Mouse (Mus musculus) kidney, embryonic 14.5 days (tissue): ENCODE measurements around the gene Olfr1249. TPM values are rescaled to one million over a fixed set of nuclear protein-coding genes. Genes with fewer than 3 reads are reported as not detected.
"Not testable (repeated sequence)": the region's sequence is repeated elsewhere in the genome, so short reads cannot be mapped to it uniquely, and the experiment has no call there.

Experiments used
- ATAC-seq: fragments of 200-750 bp; cut with Nextera tagmentation; 2 replicates; pipeline ENCODE4 v1.8.0; 2017; ENCODE audit warnings: moderate number of reproducible peaks, mild to moderate bottlenecking, moderate TSS enrichment, moderate library complexity; ENCODE audit not compliant: low FRiP score, low TSS enrichment
- H3K27ac ChIP-seq: fragments of 300-500 bp; sonication (generic); 2 replicates; pipeline ENCODE4 v1.5.1; 2014; ENCODE audit warnings: low read depth, mild to moderate bottlenecking, low read length, moderate library complexity, mixed read lengths
- H3K27me3 ChIP-seq: fragments of 300-500 bp; sonication (generic); 2 replicates; pipeline ENCODE4 v1.6.1; 2014; ENCODE audit warnings: mild to moderate bottlenecking, low read length; ENCODE audit not compliant: control insufficient read depth, insufficient read depth
- H3K36me3 ChIP-seq: fragments of 300-500 bp; sonication (generic); 2 replicates; pipeline ENCODE4 v1.6.1; 2014; ENCODE audit warnings: low read length, mixed read lengths; ENCODE audit not compliant: control insufficient read depth, insufficient read depth
- H3K4me1 ChIP-seq: fragments of 300-500 bp; sonication (generic); 2 replicates; pipeline ENCODE4 v1.6.1; 2014; ENCODE audit warnings: low read length, mixed read lengths; ENCODE audit not compliant: control insufficient read depth, insufficient read depth
- H3K4me2 ChIP-seq: fragments of 300-500 bp; sonication (generic); replicated peaks from 2 replicates; pipeline ENCODE4 v1.6.1; 2014; ENCODE audit warnings: low read depth, mild to moderate bottlenecking, low read length
- H3K4me3 ChIP-seq: fragments of 300-500 bp; sonication (generic); 2 replicates; pipeline ENCODE4 v1.5.1; 2014; ENCODE audit warnings: mild to moderate bottlenecking, low read length
- H3K9ac ChIP-seq: fragments of 300-500 bp; sonication (generic); 2 replicates; pipeline ENCODE4 v1.6.1; 2014; ENCODE audit warnings: low read depth, mild to moderate bottlenecking, low read length, moderate library complexity
- H3K9me3 ChIP-seq: fragments of 300-500 bp; sonication (generic); 2 replicates; pipeline ENCODE4 v1.6.1; 2016; ENCODE audit warnings: low read length; ENCODE audit not compliant: control insufficient read depth
- WGBS: fragments of 180-500 bp; shearing (Covaris S2); extraction: QIAGEN DNeasy Blood & Tissue Kit; methylation state at CpG from one replicate; pipeline ENCODE4 v1.1.7; 2014; 5-methylcytosine and 5-hydroxymethylcytosine counted together
- polyA plus RNA-seq: library from polyadenylated mRNA; unstranded; fragments of >200 nt; fragmentation: Nextera tagmentation; extraction: Ambion mirVana; gene quantifications from 2 replicates; pipeline ENCODE4 v1.2.1, GENCODE M21; 2014

Gene Olfr1249
- polyA plus RNA-seq, result not detected in 2 replicates

GRCm38 (mm10) chr2:89634883-89635282, at the start of gene Olfr1249:
TSS of gene Olfr1249 (minus strand) at chr2:89634983.
- Histone ChIP-seq H3K4me1 (no peaks in the 10 kb centered on the region), H3K36me3 (no peaks in the 10 kb centered on the region), H3K27me3 (no peaks in the 10 kb centered on the region), H3K9me3 (no peaks in the 10 kb centered on the region), H3K4me3 (no peak within 1 kb of the TSS), H3K27ac (no peak within 1 kb of the TSS), H3K4me2 (no peak within 1 kb of the TSS), H3K9ac (no peak within 1 kb of the TSS)
- ATAC-seq, result no peak
- 89% methylated on average over 2 of the region's 2 CpGs for WGBS

- Histone ChIP-seq H3K9ac (no peak within 1 kb of the TSS), H3K4me1 (no peaks in the 10 kb centered on the region), H3K27me3 (no peaks in the 10 kb centered on the region), H3K9me3 (no peaks in the 10 kb centered on the region), H3K4me3 (no peak within 1 kb of the TSS), H3K27ac (no peak within 1 kb of the TSS), H3K4me2 (no peak within 1 kb of the TSS), H3K36me3 (no peaks in the 10 kb centered on the region)
- ATAC-seq, result no peak
These were observed 37.1 kb upstream of the Olfr1249 start, which contains the start of gene Olfr1251 for GRCm38 (mm10) chr2:89671836-89672235. TSS of gene Olfr1251 (minus strand) at chr2:89671936.

GRCm38 (mm10) chr2:89661367-89661766, 26.6 kb upstream of the Olfr1249 start, which contains the start of gene Olfr1250:
TSS of gene Olfr1250 (minus strand) at chr2:89661467.
- no peaks in the 10 kb centered on the region for H3K4me1 ChIP-seq
- H3K27me3 ChIP-seq, result no peaks in the 10 kb centered on the region
- no peak within 1 kb of the TSS for H3K4me3 ChIP-seq
- ATAC-seq, result no peak
- H3K4me2 ChIP-seq, result no peak within 1 kb of the TSS
- no peak within 1 kb of the TSS for H3K9ac ChIP-seq
- H3K27ac ChIP-seq, result no peak within 1 kb of the TSS
- no peaks in the 10 kb centered on the region for H3K36me3 ChIP-seq
- H3K9me3 ChIP-seq, result no peaks in the 10 kb centered on the region

GRCm38 (mm10) chr2:89618145-89618544, 16.6 kb downstream of the Olfr1249 start, which contains the start of gene Olfr1248:
TSS of gene Olfr1248 (minus strand) at chr2:89618245.
- not testable (repeated sequence) for H3K9ac ChIP-seq, H3K36me3 ChIP-seq, H3K4me3 ChIP-seq, H3K4me2 ChIP-seq, H3K9me3 ChIP-seq, H3K4me1 ChIP-seq, H3K27me3 ChIP-seq, ATAC-seq, H3K27ac ChIP-seq
- 91% methylated on average over 1 of the region's 1 CpGs for WGBS

- H3K4me3 ChIP-seq, result no peak within 1 kb of the TSS
- no peaks in the 10 kb centered on the region for H3K4me1 ChIP-seq
- H3K9me3 ChIP-seq, result no peaks in the 10 kb centered on the region
- H3K27me3 ChIP-seq, result no peaks in the 10 kb centered on the region
- no peak for ATAC-seq
- H3K9ac ChIP-seq, result no peak within 1 kb of the TSS
- H3K4me2 ChIP-seq, result no peak within 1 kb of the TSS
- 85% methylated on average over 2 of the region's 2 CpGs for WGBS
- H3K27ac ChIP-seq, result no peak within 1 kb of the TSS
- H3K36me3 ChIP-seq, result no peaks in the 10 kb centered on the region
These were observed 20.8 kb downstream of the Olfr1249 start, which contains the start of gene Olfr1247 for GRCm38 (mm10) chr2:89614030-89614429. TSS of gene Olfr1247 (minus strand) at chr2:89614130.

GRCm38 (mm10) chr2:89593057-89593456, 41.7 kb downstream of the Olfr1249 start, which contains the start of gene Olfr1246:
TSS of gene Olfr1246 (minus strand) at chr2:89593157.
- no peak within 1 kb of the TSS for H3K4me3 ChIP-seq
- 79% methylated on average over 2 of the region's 2 CpGs for WGBS

More at GRCm38 (mm10) chr2:89593057-89593456, 41.7 kb downstream of the Olfr1249 start, which contains the start of gene Olfr1246:
- Histone ChIP-seq H3K9ac (no peak within 1 kb of the TSS), H3K4me2 (no peak within 1 kb of the TSS), H3K4me1 (no peaks in the 10 kb centered on the region), H3K27ac (no peak within 1 kb of the TSS), H3K9me3 (no peaks in the 10 kb centered on the region), H3K27me3 (no peaks in the 10 kb centered on the region), H3K36me3 (no peaks in the 10 kb centered on the region)
- no peak for ATAC-seq

Other genes with a start within 250 kb of the Olfr1249 start
- gene Olfr1238, start 225.3 kb downstream of the Olfr1249 start, polyA plus RNA-seq, result not detected in 2 replicates
- gene Olfr1239, start 214.6 kb downstream of the Olfr1249 start, polyA plus RNA-seq, result not detected in 2 replicates
- gene Olfr1240, start 192.0 kb downstream of the Olfr1249 start, polyA plus RNA-seq, result not detected in 2 replicates
- not detected in 2 replicates for gene Olfr1241, start 147.9 kb downstream of the Olfr1249 start, polyA plus RNA-seq
- gene Olfr1242, start 136.6 kb downstream of the Olfr1249 start, polyA plus RNA-seq, result not detected in 2 replicates
- gene Olfr1243, start 103.5 kb downstream of the Olfr1249 start, polyA plus RNA-seq, result not detected in 2 replicates
- not detected in 2 replicates for gene Olfr1245, start 56.5 kb downstream of the Olfr1249 start, polyA plus RNA-seq
- gene Olfr1246, start 41.8 kb downstream of the Olfr1249 start, polyA plus RNA-seq, result not detected in 2 replicates
- not detected in 2 replicates for gene Olfr1247, start 20.9 kb downstream of the Olfr1249 start, polyA plus RNA-seq
- not detected in 2 replicates for gene Olfr1248, start 16.7 kb downstream of the Olfr1249 start, polyA plus RNA-seq
- gene Olfr1250, start 26.5 kb upstream of the Olfr1249 start, polyA plus RNA-seq, result not detected in 2 replicates
- not detected in 2 replicates for gene Olfr1251, start 37.0 kb upstream of the Olfr1249 start, polyA plus RNA-seq
- gene Olfr1252, start 90.0 kb upstream of the Olfr1249 start, polyA plus RNA-seq, result not detected in 2 replicates
- gene Olfr1253, start 122.1 kb upstream of the Olfr1249 start, polyA plus RNA-seq, result not detected in 2 replicates
- gene Olfr1254, start 158.6 kb upstream of the Olfr1249 start, polyA plus RNA-seq, result not detected in 2 replicates
- not detected in 2 replicates for gene Olfr1255, start 177.1 kb upstream of the Olfr1249 start, polyA plus RNA-seq
- not detected in 2 replicates for gene Olfr1256, start 206.6 kb upstream of the Olfr1249 start, polyA plus RNA-seq
- not detected in 2 replicates for gene Olfr48, start 213.2 kb upstream of the Olfr1249 start, polyA plus RNA-seq
- not detected in 2 replicates for gene Olfr1257, start 243.5 kb upstream of the Olfr1249 start, polyA plus RNA-seq